Mouse (Mus musculus) thymus, adult 2 months (tissue): ENCODE results near the gene Kcng1. TPM values are rescaled to one million over a fixed set of nuclear protein-coding genes. Genes with fewer than 3 reads are reported as not detected.

ENCODE experiments used
- DNase-seq: peaks from one replicate; pipeline ENCODE4 v3.0.0; 2021
- H3K27ac ChIP-seq: fragments of 200-500 bp; 2 replicates; pipeline ENCODE4 v1.5.1; 2012; ENCODE audit warnings: low read length, control low read depth; ENCODE audit not compliant: control insufficient read depth, insufficient read depth
- H3K27me3 ChIP-seq: fragments of 200-500 bp; 2 replicates; pipeline ENCODE4 v1.6.1; 2012; ENCODE audit warnings: mild to moderate bottlenecking, low read length, moderate library complexity, mixed read lengths; ENCODE audit not compliant: control insufficient read depth, insufficient read depth
- H3K36me3 ChIP-seq: fragments of 200-500 bp; 2 replicates; pipeline ENCODE4 v1.6.1; 2012; ENCODE audit warnings: mild to moderate bottlenecking, low read length, moderate library complexity; ENCODE audit not compliant: control insufficient read depth, insufficient read depth
- H3K4me1 ChIP-seq: fragments of 200-500 bp; replicated peaks from 2 replicates; pipeline ENCODE4 v1.6.1; 2012; ENCODE audit warnings: low read length; ENCODE audit not compliant: control insufficient read depth, insufficient read depth
- H3K4me3 ChIP-seq: fragments of 200-500 bp; 2 replicates; pipeline ENCODE4 v1.5.1; 2012; ENCODE audit warnings: mild to moderate bottlenecking, low read length, control low read depth, moderate library complexity; ENCODE audit not compliant: control insufficient read depth, insufficient read depth
- CTCF ChIP-seq: fragments of 200-500 bp; IDR thresholded peaks from 2 replicates; pipeline ENCODE4 v1.5.1; 2012; ENCODE audit warnings: mild to moderate bottlenecking, control low read depth, low read length, moderate library complexity, borderline replicate concordance; ENCODE audit not compliant: control insufficient read depth, poor library complexity, insufficient read depth; ENCODE audit errors: extremely low read depth
- POLR2A ChIP-seq: fragments of 200-500 bp; IDR thresholded peaks from 2 replicates; pipeline ENCODE4 v1.6.1; 2012; ENCODE audit warnings: mild to moderate bottlenecking, low read length, control low read depth, moderate library complexity; ENCODE audit not compliant: control insufficient read depth, poor library complexity, insufficient read depth; ENCODE audit errors: extremely low read depth
- WGBS: fragments of 180-500 bp; shearing (Covaris S2); methylation state at CpG from one replicate; pipeline ENCODE4 v1.1.7; 2018; 5-methylcytosine and 5-hydroxymethylcytosine counted together
- polyA plus RNA-seq: library from polyadenylated mRNA; depleted of rRNA; stranded (reverse); fragments of >200 nt; gene quantifications from 2 replicates; pipeline ENCODE4 v1.2.3, GENCODE M21; 2012; rRNA removed

Kcng1 gene
- 0.01 and 0.05 TPM in 2 replicates for polyA plus RNA-seq

DNA sequence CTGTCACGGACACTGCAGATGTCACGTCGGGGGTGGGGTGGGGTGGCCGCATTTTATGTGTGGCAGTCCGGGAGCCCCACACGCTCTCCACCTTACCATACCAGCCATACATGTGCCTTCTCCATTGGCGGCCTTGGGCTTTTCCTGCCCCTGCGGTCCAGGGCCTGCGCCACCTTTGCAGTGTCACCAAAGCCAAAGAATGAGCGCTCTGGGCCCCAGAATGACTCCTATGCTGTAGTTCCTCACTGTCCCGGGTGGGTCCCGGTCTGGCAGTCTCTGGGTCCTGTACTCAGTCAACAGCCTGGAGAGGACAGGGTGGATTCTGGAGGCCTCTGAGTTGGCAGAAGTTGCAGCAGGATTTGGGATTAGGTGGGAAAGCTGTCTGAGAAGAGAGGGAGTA is at the start of gene Kcng1:
Gene Kcng1 (minus strand): TSS at position 155 of the 400 bp plus-strand sequence.
- H3K27ac ChIP-seq, result no peak within 1 kb of the TSS
- TF ChIP-seq POLR2A, result no peak
- TF ChIP-seq CTCF, result no peak
- H3K4me1 ChIP-seq, result no peaks in the 10 kb centered on the region; the same call in 1 of the 2 replicates
- peaks cover 12% of the 10 kb centered on the region for H3K27me3 ChIP-seq
- H3K4me3 ChIP-seq, result peak within 1 kb of the TSS; percentile 35
- 18% methylated on average over 12 of the region's 12 CpGs for WGBS
- no peak for DNase-seq
- no peaks in the 10 kb centered on the region for H3K36me3 ChIP-seq

DNA sequence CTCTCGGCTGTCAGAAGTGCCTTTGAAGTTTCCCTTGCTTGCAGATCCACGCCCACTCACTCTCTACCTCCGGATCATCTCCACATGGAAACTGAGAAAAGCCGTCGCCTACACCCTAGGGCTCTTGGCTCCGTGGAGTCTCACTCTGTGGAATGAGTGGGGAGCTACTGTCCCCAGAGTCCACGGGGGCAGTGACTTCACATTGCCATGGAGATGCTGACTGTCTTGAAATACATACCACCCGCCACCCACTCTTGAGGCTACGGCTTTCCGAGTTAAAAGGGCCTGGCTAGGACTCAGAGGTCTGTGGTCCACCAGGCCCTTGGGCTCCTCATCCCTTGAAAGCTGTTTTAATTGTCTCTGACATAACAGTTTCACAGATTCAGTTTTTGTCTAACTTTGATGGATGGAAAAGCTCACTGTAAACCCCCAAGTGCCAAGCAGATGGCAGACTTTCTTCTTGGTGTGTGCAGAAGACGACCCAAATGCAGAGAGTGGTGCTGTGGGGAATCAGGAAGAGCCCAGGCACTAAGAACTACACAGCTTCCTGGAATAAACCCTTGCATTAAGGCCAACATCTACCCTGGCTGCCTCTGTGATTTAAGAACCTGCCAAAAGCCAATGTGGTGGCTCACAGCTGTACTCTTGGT is 49.0 kb upstream of the Kcng1 start:
- Histone ChIP-seq H3K27me3 (no peaks in the 10 kb centered on the region), H3K27ac (no peak overlapping the region), H3K4me3 (no peak overlapping the region), H3K4me1 (no peaks in the 10 kb centered on the region), H3K36me3 (no peaks in the 10 kb centered on the region)
- no peak for TF ChIP-seq CTCF
- no peak for TF ChIP-seq POLR2A
- WGBS, result 84% methylated on average over 11 of the region's 11 CpGs
- no peak for DNase-seq

GRCm38 (mm10) chr2:168321716-168322374 is 40.3 kb upstream of the Kcng1 start:
- H3K4me1 ChIP-seq, result peaks cover 5% of the 10 kb centered on the region
- TF ChIP-seq POLR2A (no peak), CTCF (no peak)
- no peak overlapping the region for H3K27ac ChIP-seq
- H3K27me3 ChIP-seq, result no peaks in the 10 kb centered on the region
- DNase-seq, result no peak
- 31% methylated on average over 10 of the region's 10 CpGs for WGBS
- H3K36me3 ChIP-seq, result no peaks in the 10 kb centered on the region
- H3K4me3 ChIP-seq, result no peak overlapping the region

- Histone ChIP-seq H3K27ac (no peak overlapping the region), H3K4me1 (peaks cover 5% of the 10 kb centered on the region), H3K27me3 (no peaks in the 10 kb centered on the region), H3K36me3 (no peaks in the 10 kb centered on the region), H3K4me3 (no peak overlapping the region)
- WGBS, result 87% methylated on average over 17 of the region's 17 CpGs
- no peak for TF ChIP-seq POLR2A
- no peak for TF ChIP-seq CTCF
- DNase-seq, result no peak
Observed at GRCm38 (mm10) chr2:168320388-168321182, 39.0 kb upstream of the Kcng1 start.

DNA sequence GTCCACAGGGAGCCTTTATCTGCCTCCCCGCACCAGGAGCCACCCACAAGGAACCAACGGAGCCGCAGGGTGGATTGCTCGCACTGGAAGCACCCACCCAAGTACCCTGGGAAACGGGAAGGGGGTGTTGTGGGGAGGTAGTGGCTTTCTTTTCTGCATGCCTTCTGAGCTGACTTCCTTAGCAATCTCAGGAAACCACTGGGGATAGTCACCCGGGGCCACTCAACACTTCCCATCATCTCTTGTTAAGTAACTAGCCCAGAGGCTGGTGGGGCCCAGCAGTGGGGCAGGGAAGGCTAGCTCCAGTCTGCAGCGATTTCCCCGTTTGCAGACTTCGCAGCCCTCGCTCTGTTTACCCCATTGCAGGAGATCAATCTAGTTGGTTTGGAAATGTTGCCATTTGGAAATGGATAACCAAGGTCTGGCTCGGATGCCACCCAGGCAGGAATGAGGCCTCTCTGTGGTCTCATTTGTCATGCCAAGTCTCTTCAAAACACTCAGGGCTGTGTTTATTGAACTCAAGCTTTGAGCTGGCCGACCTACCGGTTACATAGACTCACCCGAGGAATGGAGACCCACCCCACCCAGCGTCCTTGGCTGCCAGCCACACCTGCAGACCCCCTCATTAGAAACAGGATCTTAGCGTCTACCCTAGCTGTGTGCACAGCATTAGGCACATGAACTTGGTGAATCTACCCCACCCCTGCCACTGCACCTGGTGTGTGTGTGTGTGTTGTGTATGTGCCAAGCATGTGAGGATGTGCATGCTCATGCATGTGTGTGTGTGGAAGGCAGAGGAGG is 33.3 kb upstream of the Kcng1 start:
- Histone ChIP-seq H3K27ac (no peak overlapping the region), H3K4me3 (no peak overlapping the region), H3K36me3 (no peaks in the 10 kb centered on the region), H3K4me1 (no peaks in the 10 kb centered on the region), H3K27me3 (no peaks in the 10 kb centered on the region)
- 11% methylated on average over 16 of the region's 16 CpGs for WGBS
- DNase-seq, result no peak
- TF ChIP-seq CTCF, result no peak
- TF ChIP-seq POLR2A, result no peak

DNA sequence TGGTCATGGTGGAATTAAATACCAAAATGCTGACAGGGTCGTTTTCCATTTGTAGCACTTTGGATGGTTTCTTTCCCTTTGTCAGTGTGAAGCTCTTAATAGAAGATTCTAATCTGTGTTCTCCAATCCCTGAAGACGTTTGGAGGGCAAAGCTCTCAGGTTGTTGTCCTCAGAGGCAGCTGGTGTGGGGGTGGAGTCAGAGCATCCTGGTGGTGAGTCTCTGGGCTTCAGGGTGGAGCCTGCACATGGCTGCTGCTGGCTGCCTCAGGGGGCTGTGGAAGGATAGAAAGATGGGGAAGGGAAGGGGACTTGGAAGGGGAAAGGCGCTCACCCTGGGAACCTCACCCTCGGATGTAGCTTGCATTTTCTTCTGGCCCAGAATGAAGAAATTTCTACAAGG is 31.0 kb upstream of the Kcng1 start:
- 50% methylated on average over 4 of the region's 4 CpGs for WGBS
- no peak for DNase-seq
- Histone ChIP-seq H3K27me3 (no peaks in the 10 kb centered on the region), H3K36me3 (no peaks in the 10 kb centered on the region), H3K27ac (no peak overlapping the region), H3K4me1 (no peaks in the 10 kb centered on the region), H3K4me3 (no peak overlapping the region)
- TF ChIP-seq CTCF (no peak), POLR2A (no peak)
